Mouse (Mus musculus): ENCODE measurements around the gene Zfp131. TPM values are rescaled to one million over a fixed set of nuclear protein-coding genes. Genes with fewer than 3 reads are reported as not detected.

Zfp131 gene
- polyA plus RNA-seq, 1 experiment from 2014 or later: 18.2 TPM

- H3K9me3 ChIP-seq (ENCODE audit: control insufficient read depth, low read length): no peaks in the 10 kb centered on the region
- 22% methylated on average over 2 of the region's 2 CpGs for WGBS
- H3K9ac ChIP-seq (ENCODE audit: low read length): no peak overlapping the region
- no peaks in the 10 kb centered on the region for H3K4me1 ChIP-seq (replicated peaks; ENCODE audit: control insufficient read depth, insufficient read depth)
- no peaks in the 10 kb centered on the region for H3K27me3 ChIP-seq (ENCODE audit: control insufficient read depth, insufficient read depth, low read length)
- ATAC-seq (ENCODE audit: low FRiP score, low TSS enrichment) (no peak), DNase-seq (ENCODE audit: low spot score) (no peak)
- no peak overlapping the region for H3K4me3 ChIP-seq (ENCODE audit: low read depth, low read length)
- no peaks in the 10 kb centered on the region for H3K36me3 ChIP-seq (ENCODE audit: control insufficient read depth, insufficient read depth, low read length)
- H3K27ac ChIP-seq (replicated peaks): no peak overlapping the region
- no peak overlapping the region for H3K4me2 ChIP-seq (replicated peaks; ENCODE audit: low read depth)
- no peak for TF ChIP-seq CTCF (IDR thresholded peaks at IDR 0.05; ENCODE audit: low read depth)
- TF ChIP-seq EP300 (optimal IDR thresholded peaks at IDR 0.05): no peak
Observed at GRCm38 (mm10) chr13:119817579-119818206, 27.0 kb upstream of the Zfp131 start.

- ATAC-seq (ENCODE audit: low FRiP score, low TSS enrichment): no peak
- Histone ChIP-seq H3K4me3 (ENCODE audit: low read depth, low read length) (no peak overlapping the region), H3K27ac (replicated peaks) (no peak overlapping the region), H3K36me3 (ENCODE audit: control insufficient read depth, insufficient read depth, low read length) (no peaks in the 10 kb centered on the region), H3K9me3 (ENCODE audit: control insufficient read depth, low read length) (no peaks in the 10 kb centered on the region), H3K27me3 (ENCODE audit: control insufficient read depth, insufficient read depth, low read length) (no peaks in the 10 kb centered on the region), H3K4me1 (replicated peaks; ENCODE audit: control insufficient read depth, insufficient read depth) (no peaks in the 10 kb centered on the region), H3K9ac (ENCODE audit: low read length) (no peak overlapping the region), H3K4me2 (replicated peaks; ENCODE audit: low read depth) (no peak overlapping the region)
- DNase-seq (ENCODE audit: low spot score): no peak
- no peak for TF ChIP-seq EP300 (optimal IDR thresholded peaks at IDR 0.05)
- no peak for TF ChIP-seq CTCF (IDR thresholded peaks at IDR 0.05; ENCODE audit: low read depth)
- WGBS: 36% methylated on average over 8 of the region's 8 CpGs
Observed at GRCm38 (mm10) chr13:119816798-119817197, 26.1 kb upstream of the Zfp131 start.

- no peaks in the 10 kb centered on the region for H3K9me3 ChIP-seq (ENCODE audit: control insufficient read depth, low read length)
- WGBS: 81% methylated on average over 8 of the region's 9 CpGs
Observed at GRCm38 (mm10) chr13:119810031-119810430, 19.3 kb upstream of the Zfp131 start.

GRCm38 (mm10) chr13:119808937-119809336, 18.2 kb upstream of the Zfp131 start:
- Histone ChIP-seq H3K27me3 (ENCODE audit: control insufficient read depth, insufficient read depth, low read length) (no peaks in the 10 kb centered on the region), H3K9me3 (ENCODE audit: control insufficient read depth, low read length) (no peaks in the 10 kb centered on the region), H3K36me3 (ENCODE audit: control insufficient read depth, insufficient read depth, low read length) (no peaks in the 10 kb centered on the region), H3K4me2 (replicated peaks; ENCODE audit: low read depth) (no peak overlapping the region), H3K4me1 (replicated peaks; ENCODE audit: control insufficient read depth, insufficient read depth) (no peaks in the 10 kb centered on the region), H3K9ac (ENCODE audit: low read length) (no peak overlapping the region), H3K27ac (replicated peaks) (no peak overlapping the region), H3K4me3 (ENCODE audit: low read depth, low read length) (no peak overlapping the region)
- DNase-seq (ENCODE audit: low spot score): no peak
- ATAC-seq (ENCODE audit: low FRiP score, low TSS enrichment): no peak
- 54% methylated on average over 2 of the region's 2 CpGs for WGBS
- TF ChIP-seq CTCF (IDR thresholded peaks at IDR 0.05; ENCODE audit: low read depth) (no peak), EP300 (optimal IDR thresholded peaks at IDR 0.05) (no peak)

More at GRCm38 (mm10) chr13:119810031-119810430, 19.3 kb upstream of the Zfp131 start:
- DNase-seq (ENCODE audit: low spot score): no peak
- H3K4me1 ChIP-seq (replicated peaks; ENCODE audit: control insufficient read depth, insufficient read depth): no peaks in the 10 kb centered on the region
- no peak overlapping the region for H3K27ac ChIP-seq (replicated peaks)
- no peak for TF ChIP-seq EP300 (optimal IDR thresholded peaks at IDR 0.05)
- TF ChIP-seq CTCF (IDR thresholded peaks at IDR 0.05; ENCODE audit: low read depth): no peak
- no peaks in the 10 kb centered on the region for H3K36me3 ChIP-seq (ENCODE audit: control insufficient read depth, insufficient read depth, low read length)
- H3K27me3 ChIP-seq (ENCODE audit: control insufficient read depth, insufficient read depth, low read length): no peaks in the 10 kb centered on the region
- H3K4me3 ChIP-seq (ENCODE audit: low read depth, low read length): no peak overlapping the region
- ATAC-seq (ENCODE audit: low FRiP score, low TSS enrichment): no peak
- no peak overlapping the region for H3K4me2 ChIP-seq (replicated peaks; ENCODE audit: low read depth)
- H3K9ac ChIP-seq (ENCODE audit: low read length): no peak overlapping the region

GRCm38 (mm10) chr13:119797656-119798055, 7.0 kb upstream of the Zfp131 start:
- Histone ChIP-seq H3K4me2 (replicated peaks; ENCODE audit: low read depth) (no peak overlapping the region), H3K9me3 (ENCODE audit: control insufficient read depth, low read length) (no peaks in the 10 kb centered on the region), H3K4me3 (ENCODE audit: low read depth, low read length) (no peak overlapping the region), H3K36me3 (ENCODE audit: control insufficient read depth, insufficient read depth, low read length) (no peaks in the 10 kb centered on the region), H3K27ac (replicated peaks) (no peak overlapping the region), H3K4me1 (replicated peaks; ENCODE audit: control insufficient read depth, insufficient read depth) (no peaks in the 10 kb centered on the region), H3K9ac (ENCODE audit: low read length) (no peak overlapping the region), H3K27me3 (ENCODE audit: control insufficient read depth, insufficient read depth, low read length) (no peaks in the 10 kb centered on the region)
- no peak for TF ChIP-seq EP300 (optimal IDR thresholded peaks at IDR 0.05)
- TF ChIP-seq CTCF (IDR thresholded peaks at IDR 0.05; ENCODE audit: low read depth): no peak
- ATAC-seq (ENCODE audit: low FRiP score, low TSS enrichment) (no peak), DNase-seq (ENCODE audit: low spot score) (no peak)
- 36% methylated on average over 4 of the region's 4 CpGs for WGBS

GRCm38 (mm10) chr13:119792791-119793404, 2.2 kb upstream of the Zfp131 start:
- no peak overlapping the region for H3K9ac ChIP-seq (ENCODE audit: low read length)
- no peaks in the 10 kb centered on the region; the same call in 1 of the 2 replicates for H3K36me3 ChIP-seq (ENCODE audit: control insufficient read depth, insufficient read depth, low read length)
- no peak overlapping the region for H3K4me2 ChIP-seq (replicated peaks; ENCODE audit: low read depth)
- whole genome bisulfite sequencing: 60% methylated on average over 5 of the region's 5 CpGs
- ATAC-seq (ENCODE audit: low FRiP score, low TSS enrichment) (no peak), DNase-seq (ENCODE audit: low spot score) (no peak)
- no peaks in the 10 kb centered on the region for H3K27me3 ChIP-seq (ENCODE audit: control insufficient read depth, insufficient read depth, low read length)
- H3K9me3 ChIP-seq (ENCODE audit: control insufficient read depth, low read length): no peaks in the 10 kb centered on the region
- no peak overlapping the region for H3K4me3 ChIP-seq (ENCODE audit: low read depth, low read length)
- TF ChIP-seq CTCF (IDR thresholded peaks at IDR 0.05; ENCODE audit: low read depth): no peak
- no peak for TF ChIP-seq EP300 (optimal IDR thresholded peaks at IDR 0.05)
- H3K27ac ChIP-seq (replicated peaks): no peak overlapping the region
- H3K4me1 ChIP-seq (replicated peaks; ENCODE audit: control insufficient read depth, insufficient read depth): peaks cover 6% of the 10 kb centered on the region; the same call in 1 of the 2 replicates

Measured in stomach, postnatal 0 days (tissue).